Mouse (Mus musculus): ENCODE measurements around the gene Hexa. TPM values are rescaled to one million over a fixed set of nuclear protein-coding genes. Genes with fewer than 3 reads are reported as not detected.

Gene Hexa
- polyA plus RNA-seq, 1 experiment from 2014 or later: 74.6 TPM

DNA sequence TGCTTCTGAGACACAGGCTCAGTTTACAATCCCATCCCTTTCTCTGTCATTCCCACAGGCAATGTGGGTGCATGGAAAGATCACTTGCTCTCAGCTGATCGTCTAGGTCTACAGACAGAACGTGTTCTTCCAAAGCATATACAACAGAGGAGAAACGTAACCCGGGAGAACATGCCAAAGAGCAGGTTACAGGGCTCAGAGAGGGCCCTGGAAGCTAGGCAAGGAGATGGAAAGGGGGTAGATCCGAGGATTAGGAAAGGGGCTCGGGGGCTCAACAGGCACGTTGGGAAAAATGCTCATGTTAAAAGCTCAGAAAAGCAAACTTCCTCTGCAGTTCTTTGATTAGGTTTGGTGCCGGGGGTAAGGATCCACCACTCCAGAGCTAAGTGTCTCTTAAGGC, 62.3 kb downstream of the Hexa start:
- peaks cover 4% of the 10 kb centered on the region; the same call in 1 of the 2 replicates for H3K4me1 ChIP-seq
- H3K27me3 ChIP-seq (replicated peaks): peaks cover 67% of the 10 kb centered on the region
- no peak overlapping the region for H3K4me3 ChIP-seq
- H3K9ac ChIP-seq: no peak overlapping the region
- ATAC-seq (ENCODE audit: extremely low read depth, insufficient number of reproducible peaks, low FRiP score, low TSS enrichment): no peak
- H3K27ac ChIP-seq (replicated peaks): no peak overlapping the region
- H3K36me3 ChIP-seq: no peaks in the 10 kb centered on the region
- no peak overlapping the region for H3K4me2 ChIP-seq
- WGBS: 63% methylated on average over 8 of the region's 8 CpGs
- no peaks in the 10 kb centered on the region for H3K9me3 ChIP-seq

DNA sequence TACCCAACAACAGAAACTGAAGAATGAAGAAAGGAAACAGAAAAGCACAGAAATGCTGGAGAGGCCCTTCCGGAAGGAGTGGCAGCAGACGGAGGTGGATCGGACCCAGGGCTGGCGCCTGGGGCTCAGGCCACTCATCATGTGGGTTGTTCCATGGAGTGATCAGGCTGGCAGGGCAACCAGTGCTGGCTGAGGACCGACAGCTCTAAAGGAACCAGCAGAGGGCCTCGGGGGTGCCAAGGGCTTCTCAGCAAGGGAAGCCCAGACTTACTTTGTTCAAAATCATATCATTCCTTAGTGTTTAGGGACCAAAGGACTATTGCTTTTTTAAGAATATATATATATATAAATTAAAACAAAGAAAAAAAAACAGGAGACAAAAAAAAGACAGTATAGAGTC, 66.6 kb downstream of the Hexa start:
- H3K27me3 ChIP-seq (replicated peaks): peaks cover 40% of the 10 kb centered on the region
- H3K4me3 ChIP-seq: no peak overlapping the region
- no peak overlapping the region for H3K4me2 ChIP-seq
- no peak for ATAC-seq (ENCODE audit: extremely low read depth, insufficient number of reproducible peaks, low FRiP score, low TSS enrichment)
- H3K4me1 ChIP-seq: peaks cover 4% of the 10 kb centered on the region; the same call in 1 of the 2 replicates
- H3K9me3 ChIP-seq: no peaks in the 10 kb centered on the region
- H3K9ac ChIP-seq: no peak overlapping the region
- 46% methylated on average over 6 of the region's 6 CpGs for WGBS
- no peaks in the 10 kb centered on the region for H3K36me3 ChIP-seq
- H3K27ac ChIP-seq (replicated peaks): no peak overlapping the region

DNA sequence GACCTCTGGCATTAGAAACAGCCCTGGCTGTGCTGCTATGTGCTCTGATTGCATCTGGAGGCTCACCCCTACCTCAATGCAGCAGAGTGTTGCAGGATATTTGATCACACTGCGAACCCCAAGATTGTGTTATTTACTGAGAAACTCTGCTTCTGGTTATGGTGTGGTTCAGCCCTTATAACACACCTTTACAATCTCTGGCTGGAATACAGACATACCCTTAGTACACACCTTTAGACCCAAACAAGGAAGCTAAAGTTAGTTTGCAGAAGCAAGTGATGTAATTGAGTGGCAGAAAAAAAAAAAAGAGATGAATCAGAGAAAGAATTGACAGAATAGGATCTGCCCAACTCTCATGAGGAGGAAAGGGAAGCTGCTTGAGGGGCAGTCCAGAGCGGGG, 71.6 kb downstream of the Hexa start:
- no peaks in the 10 kb centered on the region for H3K4me1 ChIP-seq
- 0 out of 2 replicates have a peak, but pooled peaks cover 6% of the 10 kb centered on the region for H3K27me3 ChIP-seq (replicated peaks)
- H3K36me3 ChIP-seq: no peaks in the 10 kb centered on the region
- H3K4me3 ChIP-seq: no peak overlapping the region
- no peaks in the 10 kb centered on the region for H3K9me3 ChIP-seq
- H3K9ac ChIP-seq: no peak overlapping the region
- H3K27ac ChIP-seq (replicated peaks): no peak overlapping the region
- no peak overlapping the region for H3K4me2 ChIP-seq
- no peak for ATAC-seq (ENCODE audit: extremely low read depth, insufficient number of reproducible peaks, low FRiP score, low TSS enrichment)
- 82% methylated on average over 2 of the region's 2 CpGs for WGBS

Other genes with a start within 250 kb of the Hexa start
- gene Adpgk, start 248.0 kb upstream of the Hexa start, polyA plus RNA-seq (2015; fragmentation: Nextera tagmentation; extraction: Ambion mirVana): 24.1 and 24.7 TPM in 2 replicates
- 7.6 and 8.5 TPM in 2 replicates for gene Bbs4, start 186.0 kb upstream of the Hexa start, polyA plus RNA-seq (2015; fragmentation: Nextera tagmentation; extraction: Ambion mirVana)
- 14.0 and 14.5 TPM in 2 replicates for gene Arih1, start 52.9 kb upstream of the Hexa start, polyA plus RNA-seq (2015; fragmentation: Nextera tagmentation; extraction: Ambion mirVana)
- 0.32 and 0.36 TPM in 2 replicates for gene Tmem202, start 307 bp downstream of the Hexa start, polyA plus RNA-seq (2015; fragmentation: Nextera tagmentation; extraction: Ambion mirVana)
- 0.11 and 0.23 TPM in 2 replicates for gene Celf6, start 38.4 kb downstream of the Hexa start, polyA plus RNA-seq (2015; fragmentation: Nextera tagmentation; extraction: Ambion mirVana)
- gene Parp6, start 77.7 kb downstream of the Hexa start, polyA plus RNA-seq (2015; fragmentation: Nextera tagmentation; extraction: Ambion mirVana): 16.6 and 18.1 TPM in 2 replicates
- gene Pkm, start 116.8 kb downstream of the Hexa start, polyA plus RNA-seq (2015; fragmentation: Nextera tagmentation; extraction: Ambion mirVana): 1,816 and 1,974 TPM in 2 replicates
- 0.24 and 0.29 TPM in 2 replicates for gene Gramd2, start 140.6 kb downstream of the Hexa start, polyA plus RNA-seq (2015; fragmentation: Nextera tagmentation; extraction: Ambion mirVana)
- 8.9 and 11.1 TPM in 2 replicates for gene Senp8, start 211.2 kb downstream of the Hexa start, polyA plus RNA-seq (2015; fragmentation: Nextera tagmentation; extraction: Ambion mirVana)
- 7.1 and 7.3 TPM in 2 replicates for gene Myo9a, start 211.4 kb downstream of the Hexa start, polyA plus RNA-seq (2015; fragmentation: Nextera tagmentation; extraction: Ambion mirVana)